Mouse (Mus musculus) hindbrain, embryonic 12.5 days (tissue): ENCODE data around the gene Nudt7. TPM values are rescaled to one million over a fixed set of nuclear protein-coding genes. Genes with fewer than 3 reads are reported as not detected.

Source experiments
- ATAC-seq: fragments of 200-750 bp; cut with Nextera tagmentation; 2 replicates; pipeline ENCODE4 v1.8.0; 2017; ENCODE audit warnings: moderate TSS enrichment; ENCODE audit not compliant: low FRiP score
- H3K27ac ChIP-seq: fragments of 300-500 bp; sonication (generic); 2 replicates; pipeline ENCODE4 v1.5.1; 2016; ENCODE audit warnings: mild to moderate bottlenecking
- H3K27me3 ChIP-seq: fragments of 300-500 bp; sonication (generic); 2 replicates; pipeline ENCODE4 v1.6.1; 2016; ENCODE audit warnings: mild to moderate bottlenecking
- H3K36me3 ChIP-seq: fragments of 300-500 bp; sonication (generic); 2 replicates; pipeline ENCODE4 v1.6.1; 2016; ENCODE audit warnings: mild to moderate bottlenecking
- H3K4me1 ChIP-seq: fragments of 300-500 bp; sonication (generic); 2 replicates; pipeline ENCODE4 v1.6.1; 2016
- H3K4me2 ChIP-seq: fragments of 300-500 bp; sonication (generic); replicated peaks from 2 replicates; pipeline ENCODE4 v1.6.1; 2016; ENCODE audit warnings: mild to moderate bottlenecking
- H3K4me3 ChIP-seq: fragments of 300-500 bp; sonication (generic); 2 replicates; pipeline ENCODE4 v1.5.1; 2016; ENCODE audit warnings: mild to moderate bottlenecking
- H3K9ac ChIP-seq: fragments of 300-500 bp; sonication (generic); 2 replicates; pipeline ENCODE4 v1.6.1; 2016; ENCODE audit warnings: mild to moderate bottlenecking, moderate library complexity
- H3K9me3 ChIP-seq: fragments of 300-500 bp; sonication (generic); replicated peaks from 2 replicates; pipeline ENCODE4 v1.6.1; 2016; ENCODE audit warnings: mild to moderate bottlenecking
- WGBS: fragments of 180-500 bp; shearing (Covaris S2); methylation state at CpG from one replicate; pipeline ENCODE4 v1.1.7; 2016; 5-methylcytosine and 5-hydroxymethylcytosine counted together
- polyA plus RNA-seq: library from polyadenylated mRNA; unstranded; fragments of >200 nt; fragmentation: Nextera tagmentation; extraction: Ambion mirVana; gene quantifications from 2 replicates; pipeline ENCODE4 v1.2.1, GENCODE M21; 2016

Gene Nudt7
- 9.9 and 10.2 TPM in 2 replicates for polyA plus RNA-seq

GRCm38 (mm10) chr8:114133510-114134362 lies at the start of gene Nudt7:
Gene Nudt7, plus strand, starts transcription at chr8:114133557.
- H3K4me2 ChIP-seq, result peak within 1 kb of the TSS; percentile 78
- no peaks in the 10 kb centered on the region for H3K27me3 ChIP-seq
- peak within 1 kb of the TSS; percentile 47 for H3K4me3 ChIP-seq
- no peaks in the 10 kb centered on the region for H3K36me3 ChIP-seq
- H3K27ac ChIP-seq, result 0 out of 2 replicates have a peak within 1 kb of the TSS, but pooled peaks have one; percentile 40
- peak within 1 kb of the TSS; percentile 59 for H3K9ac ChIP-seq
- H3K4me1 ChIP-seq, result peaks cover 8% of the 10 kb centered on the region
- WGBS, result 5% methylated on average over 23 of the region's 23 CpGs
- ATAC-seq, result peak; percentile 82
- H3K9me3 ChIP-seq, result no peaks in the 10 kb centered on the region

- no peak for ATAC-seq
- Histone ChIP-seq H3K9ac (no peak overlapping the region), H3K27ac (no peak overlapping the region), H3K36me3 (no peaks in the 10 kb centered on the region), H3K4me1 (no peaks in the 10 kb centered on the region), H3K4me3 (no peak overlapping the region), H3K9me3 (no peaks in the 10 kb centered on the region), H3K4me2 (no peak overlapping the region), H3K27me3 (no peaks in the 10 kb centered on the region)
- WGBS, result 88% methylated on average over 4 of the region's 4 CpGs
Observed at GRCm38 (mm10) chr8:114087932-114088331, 45.4 kb upstream of the Nudt7 start.

- no peaks in the 10 kb centered on the region for H3K9me3 ChIP-seq
- no peak overlapping the region for H3K9ac ChIP-seq
- ATAC-seq, result no peak
- 84% methylated on average over 4 of the region's 4 CpGs for WGBS
- H3K36me3 ChIP-seq, result no peaks in the 10 kb centered on the region
- H3K4me3 ChIP-seq, result no peak overlapping the region
- H3K27ac ChIP-seq, result no peak overlapping the region
- H3K4me2 ChIP-seq, result no peak overlapping the region
- no peaks in the 10 kb centered on the region for H3K27me3 ChIP-seq
- no peaks in the 10 kb centered on the region for H3K4me1 ChIP-seq
Observed at GRCm38 (mm10) chr8:114090736-114091135, 42.6 kb upstream of the Nudt7 start.

GRCm38 (mm10) chr8:114093321-114093720 lies 40.0 kb upstream of the Nudt7 start:
- no peaks in the 10 kb centered on the region for H3K36me3 ChIP-seq
- no peak overlapping the region for H3K4me3 ChIP-seq
- no peak overlapping the region for H3K27ac ChIP-seq
- no peak overlapping the region for H3K4me2 ChIP-seq
- ATAC-seq, result no peak
- H3K9me3 ChIP-seq, result no peaks in the 10 kb centered on the region
- no peaks in the 10 kb centered on the region for H3K27me3 ChIP-seq
- 83% methylated on average over 3 of the region's 3 CpGs for WGBS
- no peak overlapping the region for H3K9ac ChIP-seq
- H3K4me1 ChIP-seq, result no peaks in the 10 kb centered on the region

- Histone ChIP-seq H3K9ac (no peak overlapping the region), H3K4me3 (no peak overlapping the region), H3K4me1 (no peaks in the 10 kb centered on the region), H3K36me3 (no peaks in the 10 kb centered on the region), H3K27me3 (no peaks in the 10 kb centered on the region), H3K4me2 (no peak overlapping the region), H3K27ac (no peak overlapping the region), H3K9me3 (no peaks in the 10 kb centered on the region)
- no peak for ATAC-seq
- 88% methylated on average over 4 of the region's 4 CpGs for WGBS
Observed at GRCm38 (mm10) chr8:114094526-114094925, 38.8 kb upstream of the Nudt7 start.

GRCm38 (mm10) chr8:114100561-114101206 lies 32.7 kb upstream of the Nudt7 start:
- no peak for ATAC-seq

GRCm38 (mm10) chr8:114103401-114103800 lies 30.0 kb upstream of the Nudt7 start:
- WGBS, result 86% methylated on average over 7 of the region's 7 CpGs

More at GRCm38 (mm10) chr8:114100561-114101206, 32.7 kb upstream of the Nudt7 start:
- WGBS, result 63% methylated on average over 14 of the region's 14 CpGs
- no peak overlapping the region for H3K4me3 ChIP-seq
- no peaks in the 10 kb centered on the region for H3K9me3 ChIP-seq
- no peaks in the 10 kb centered on the region for H3K27me3 ChIP-seq
- H3K4me1 ChIP-seq, result no peaks in the 10 kb centered on the region
- H3K4me2 ChIP-seq, result no peak overlapping the region
- H3K9ac ChIP-seq, result no peak overlapping the region
- no peak overlapping the region for H3K27ac ChIP-seq
- H3K36me3 ChIP-seq, result no peaks in the 10 kb centered on the region

GRCm38 (mm10) chr8:114105971-114106370 lies 27.4 kb upstream of the Nudt7 start:
- WGBS, result 88% methylated on average over 5 of the region's 5 CpGs
- no peaks in the 10 kb centered on the region for H3K36me3 ChIP-seq
- ATAC-seq, result no peak

More at GRCm38 (mm10) chr8:114103401-114103800, 30.0 kb upstream of the Nudt7 start:
- Histone ChIP-seq H3K36me3 (no peaks in the 10 kb centered on the region), H3K4me2 (no peak overlapping the region), H3K27ac (no peak overlapping the region), H3K4me3 (no peak overlapping the region), H3K4me1 (no peaks in the 10 kb centered on the region), H3K27me3 (no peaks in the 10 kb centered on the region), H3K9me3 (no peaks in the 10 kb centered on the region), H3K9ac (no peak overlapping the region)
- no peak for ATAC-seq

GRCm38 (mm10) chr8:114109365-114110140 lies 23.8 kb upstream of the Nudt7 start:
- WGBS, result 59% methylated on average over 20 of the region's 20 CpGs
- H3K4me2 ChIP-seq, result no peak overlapping the region
- H3K4me3 ChIP-seq, result no peak overlapping the region
- peaks cover 9% of the 10 kb centered on the region; the same call in 1 of the 2 replicates for H3K4me1 ChIP-seq
- ATAC-seq, result no peak
- H3K27me3 ChIP-seq, result no peaks in the 10 kb centered on the region
- no peak overlapping the region for H3K9ac ChIP-seq
- H3K36me3 ChIP-seq, result no peaks in the 10 kb centered on the region
- no peaks in the 10 kb centered on the region for H3K9me3 ChIP-seq
- H3K27ac ChIP-seq, result peak overlapping the region; percentile 57

More at GRCm38 (mm10) chr8:114105971-114106370, 27.4 kb upstream of the Nudt7 start:
- Histone ChIP-seq H3K4me3 (no peak overlapping the region), H3K9ac (no peak overlapping the region), H3K27ac (no peak overlapping the region), H3K9me3 (no peaks in the 10 kb centered on the region), H3K4me1 (peaks cover 9% of the 10 kb centered on the region; the same call in 1 of the 2 replicates), H3K4me2 (no peak overlapping the region), H3K27me3 (no peaks in the 10 kb centered on the region)

- ATAC-seq, result no peak
- Histone ChIP-seq H3K4me2 (no peak overlapping the region), H3K27me3 (no peaks in the 10 kb centered on the region), H3K4me1 (peaks cover 19% of the 10 kb centered on the region), H3K9ac (no peak overlapping the region), H3K9me3 (no peaks in the 10 kb centered on the region), H3K27ac (no peak overlapping the region), H3K4me3 (no peak overlapping the region), H3K36me3 (no peaks in the 10 kb centered on the region)
- WGBS, result 7% methylated on average over 1 of the region's 1 CpGs
Observed at GRCm38 (mm10) chr8:114115076-114115475, 18.3 kb upstream of the Nudt7 start.

GRCm38 (mm10) chr8:114116049-114116448 lies 17.3 kb upstream of the Nudt7 start:
- peak; percentile 72 for ATAC-seq
- Histone ChIP-seq H3K9ac (no peak overlapping the region), H3K9me3 (no peaks in the 10 kb centered on the region), H3K27ac (peak overlapping the region; percentile 83), H3K36me3 (no peaks in the 10 kb centered on the region), H3K4me2 (no peak overlapping the region), H3K4me1 (peaks cover 19% of the 10 kb centered on the region), H3K27me3 (no peaks in the 10 kb centered on the region), H3K4me3 (no peak overlapping the region)
- WGBS, result 0% methylated on average over 2 of the region's 2 CpGs

- Histone ChIP-seq H3K4me2 (no peak overlapping the region), H3K9me3 (no peaks in the 10 kb centered on the region), H3K36me3 (no peaks in the 10 kb centered on the region), H3K27ac (no peak overlapping the region), H3K9ac (no peak overlapping the region), H3K4me3 (no peak overlapping the region), H3K4me1 (peaks cover 19% of the 10 kb centered on the region), H3K27me3 (no peaks in the 10 kb centered on the region)
- ATAC-seq, result no peak
Observed at GRCm38 (mm10) chr8:114117439-114117838, 15.9 kb upstream of the Nudt7 start.
